Mouse (Mus musculus): ENCODE data around the gene C1galt1c1. TPM values are rescaled to one million over a fixed set of nuclear protein-coding genes. Genes with fewer than 3 reads are reported as not detected.

Gene C1galt1c1
- polyA plus RNA-seq, 1 experiment, result 27.8 TPM

DNA sequence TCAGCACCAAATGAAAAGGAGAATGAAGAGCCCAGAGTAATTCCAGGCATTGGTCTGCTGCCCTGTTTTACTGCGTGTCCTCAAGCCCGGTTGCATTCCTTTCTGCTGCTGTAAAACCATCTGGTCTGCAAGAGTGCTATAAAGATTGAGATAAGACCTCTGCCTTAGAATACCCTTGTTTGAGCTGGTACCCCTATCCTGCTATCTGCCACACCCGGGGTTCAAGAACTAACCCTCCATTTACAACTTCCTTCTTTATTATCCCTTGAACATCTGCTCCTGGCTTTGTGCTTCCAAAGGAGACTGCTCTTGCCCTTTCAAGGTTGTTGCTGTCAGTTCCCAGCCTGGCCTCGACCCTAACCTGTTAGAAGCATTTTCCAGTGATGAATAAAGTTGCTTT lies 6.5 kb upstream of the C1galt1c1 start:
- no peak overlapping the region for H3K27ac ChIP-seq (ENCODE audit: insufficient read depth, low read depth, low read length)
- no peak overlapping the region for H3K4me3 ChIP-seq (ENCODE audit: insufficient read depth, low read length)
- TF ChIP-seq CTCF (IDR thresholded peaks at IDR 0.05; ENCODE audit: low read depth, low read length) (no peak), POLR2A (IDR thresholded peaks at IDR 0.05; ENCODE audit: borderline replicate concordance, low read depth, low read length) (no peak)
- H3K4me1 ChIP-seq (ENCODE audit: control insufficient read depth, insufficient read depth, low read length), result peaks cover 4% of the 10 kb centered on the region; the same call in 1 of the 2 replicates

DNA sequence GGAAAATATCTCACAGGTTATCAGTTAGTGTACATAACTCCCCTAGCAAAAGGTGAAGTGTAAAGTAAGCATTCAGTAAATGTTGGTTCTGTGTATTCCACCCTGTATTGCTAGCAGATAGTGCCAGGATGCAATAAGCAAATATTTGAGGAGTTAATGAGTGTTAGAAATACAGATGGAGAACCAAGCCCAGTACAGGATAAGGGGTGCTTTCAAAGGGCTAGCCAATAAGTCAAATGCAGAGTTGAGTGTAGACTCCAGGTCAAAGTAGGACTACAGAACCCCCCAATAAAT lies 698 bp upstream of the C1galt1c1 start:
- H3K27ac ChIP-seq (ENCODE audit: insufficient read depth, low read depth, low read length), result no peak overlapping the region
- TF ChIP-seq CTCF (IDR thresholded peaks at IDR 0.05; ENCODE audit: low read depth, low read length) (no peak), POLR2A (IDR thresholded peaks at IDR 0.05; ENCODE audit: borderline replicate concordance, low read depth, low read length) (no peak)
- H3K4me1 ChIP-seq (ENCODE audit: control insufficient read depth, insufficient read depth, low read length), result peaks cover 3% of the 10 kb centered on the region
- H3K4me3 ChIP-seq (ENCODE audit: insufficient read depth, low read length), result peak overlapping the region; percentile 71

DNA sequence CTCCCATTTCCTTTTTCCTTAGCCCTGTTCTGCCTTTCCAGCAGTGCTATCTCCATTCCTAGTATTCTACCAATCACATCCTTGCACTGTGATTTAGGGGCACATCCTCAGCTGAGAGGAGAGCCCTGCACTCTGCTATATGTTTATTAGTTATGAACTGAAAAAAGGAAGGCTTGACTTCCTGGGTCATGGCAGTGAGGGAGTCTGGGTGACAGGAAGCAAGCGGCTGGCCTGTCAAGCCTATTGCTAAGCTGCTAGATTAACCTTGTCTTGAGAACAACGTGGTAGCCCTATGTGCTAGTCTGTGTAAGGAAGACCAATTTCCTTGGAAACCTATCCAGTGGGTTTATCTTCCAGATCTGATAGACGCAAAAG lies 33.9 kb downstream of the C1galt1c1 start:
- Histone ChIP-seq H3K27ac (ENCODE audit: insufficient read depth, low read depth, low read length) (peak overlapping the region; percentile 98), H3K4me1 (ENCODE audit: control insufficient read depth, insufficient read depth, low read length) (no peaks in the 10 kb centered on the region), H3K4me3 (ENCODE audit: insufficient read depth, low read length) (peak overlapping the region; percentile 77)
- no peak for TF ChIP-seq POLR2A (IDR thresholded peaks at IDR 0.05; ENCODE audit: borderline replicate concordance, low read depth, low read length)
- TF ChIP-seq CTCF (IDR thresholded peaks at IDR 0.05; ENCODE audit: low read depth, low read length), result no peak

DNA sequence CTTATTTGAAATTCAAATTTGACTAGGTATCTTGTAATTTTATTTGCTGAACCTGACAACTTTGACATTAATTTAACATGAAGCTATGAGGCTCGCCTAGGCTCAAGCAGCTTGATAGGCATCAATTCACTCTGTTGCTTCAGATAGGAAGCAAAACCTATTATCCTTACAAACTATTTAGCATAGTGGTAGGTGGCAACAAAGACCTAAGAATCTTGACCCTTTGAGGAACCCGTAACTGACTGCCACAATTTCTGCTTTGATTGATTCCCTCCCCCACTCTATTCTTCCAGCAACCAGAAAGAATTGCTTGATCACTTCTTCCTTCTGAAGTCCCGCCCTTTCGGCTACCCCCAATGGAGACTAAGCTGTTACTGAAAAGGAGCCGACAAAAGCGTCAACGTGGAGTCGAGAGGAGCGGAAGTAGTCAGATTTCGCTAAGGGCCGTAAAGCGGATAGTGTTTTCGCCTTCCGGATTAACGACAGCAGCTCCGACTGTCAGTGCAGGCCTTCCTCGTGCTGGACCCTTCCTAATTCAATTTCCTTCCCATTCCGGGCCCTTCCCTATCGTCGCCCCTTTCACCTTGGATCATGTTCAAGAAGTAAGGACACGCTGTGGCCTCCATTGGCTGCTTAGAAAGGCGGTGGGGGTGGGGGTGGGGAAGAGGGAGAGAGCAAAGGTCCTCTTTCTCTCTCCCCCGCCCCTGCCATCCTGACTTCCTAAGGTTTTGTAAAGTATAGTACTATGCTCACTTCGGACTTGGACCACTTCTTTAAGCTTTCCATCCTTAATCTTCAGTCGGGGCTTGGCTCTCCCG lies 34.5 kb downstream of the C1galt1c1 start, which contains the start of gene Mcts1:
TSS of gene Mcts1 (plus strand) at position 402 of the 818 bp plus-strand sequence.
- peak within 1 kb of the TSS; percentile 77 for H3K4me3 ChIP-seq (ENCODE audit: insufficient read depth, low read length)
- peak within 1 kb of the TSS; percentile 98 for H3K27ac ChIP-seq (ENCODE audit: insufficient read depth, low read depth, low read length)
- no peak for TF ChIP-seq CTCF (IDR thresholded peaks at IDR 0.05; ENCODE audit: low read depth, low read length)
- no peak for TF ChIP-seq POLR2A (IDR thresholded peaks at IDR 0.05; ENCODE audit: borderline replicate concordance, low read depth, low read length)
- H3K4me1 ChIP-seq (ENCODE audit: control insufficient read depth, insufficient read depth, low read length), result no peaks in the 10 kb centered on the region

DNA sequence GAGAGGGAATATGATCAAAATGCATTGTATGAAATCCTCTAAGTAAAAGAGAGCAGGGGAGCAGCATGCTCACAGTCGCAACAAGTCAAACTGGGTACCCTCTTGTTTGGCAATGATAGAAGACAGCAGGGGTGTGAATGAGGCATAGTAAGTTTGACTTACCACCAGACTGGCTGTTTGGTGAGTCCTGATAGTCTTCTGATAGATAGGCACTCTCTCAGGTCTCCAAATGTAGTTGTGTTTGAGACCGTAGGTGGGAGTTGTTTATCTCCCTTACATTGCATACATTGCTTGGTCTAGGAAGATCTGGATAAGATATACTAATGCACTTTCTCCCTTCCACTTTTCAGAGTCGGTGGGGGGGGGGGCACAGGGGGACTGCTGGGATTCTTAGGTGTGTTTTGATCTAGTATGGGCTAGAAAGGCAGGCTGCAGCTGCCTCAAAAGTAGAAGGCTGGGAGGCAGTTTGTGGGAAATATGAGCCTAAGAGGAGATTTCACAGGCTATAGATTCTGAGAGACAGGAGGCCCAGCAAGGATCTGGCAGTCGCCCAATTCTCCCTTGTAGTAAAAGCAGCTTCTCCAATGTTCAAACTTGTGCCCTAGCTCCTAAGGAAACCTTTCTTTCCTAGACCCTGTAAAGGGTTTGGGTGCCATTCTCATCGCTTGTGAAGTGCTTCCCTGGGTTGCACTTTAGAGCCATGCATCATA lies 41.6 kb downstream of the C1galt1c1 start:
- TF ChIP-seq CTCF (IDR thresholded peaks at IDR 0.05; ENCODE audit: low read depth, low read length) (no peak), POLR2A (IDR thresholded peaks at IDR 0.05; ENCODE audit: borderline replicate concordance, low read depth, low read length) (no peak)
- H3K4me3 ChIP-seq (ENCODE audit: insufficient read depth, low read length), result no peak overlapping the region
- H3K27ac ChIP-seq (ENCODE audit: insufficient read depth, low read depth, low read length), result no peak overlapping the region
- no peaks in the 10 kb centered on the region for H3K4me1 ChIP-seq (ENCODE audit: control insufficient read depth, insufficient read depth, low read length)

DNA sequence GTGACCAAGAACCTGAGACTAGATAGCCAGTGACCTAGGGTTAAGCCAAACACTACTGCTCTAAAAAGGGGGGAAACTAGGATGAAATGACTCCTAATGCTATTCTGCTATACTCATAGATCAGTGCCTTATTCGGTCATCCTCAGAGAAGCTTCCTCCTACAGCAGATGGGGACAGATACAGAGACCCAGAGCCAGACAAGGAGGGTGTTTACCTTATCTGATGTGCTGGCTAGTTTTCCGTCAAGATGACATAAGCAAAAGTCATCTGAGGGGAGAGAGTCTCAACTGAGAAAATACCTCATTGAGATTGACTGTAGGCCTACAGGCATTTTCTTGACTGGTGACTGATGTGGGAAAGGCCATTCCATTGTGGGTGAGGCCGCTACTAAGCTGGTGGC lies 43.1 kb downstream of the C1galt1c1 start:
- Histone ChIP-seq H3K4me3 (ENCODE audit: insufficient read depth, low read length) (no peak overlapping the region), H3K4me1 (ENCODE audit: control insufficient read depth, insufficient read depth, low read length) (no peaks in the 10 kb centered on the region), H3K27ac (ENCODE audit: insufficient read depth, low read depth, low read length) (no peak overlapping the region)
- no peak for TF ChIP-seq CTCF (IDR thresholded peaks at IDR 0.05; ENCODE audit: low read depth, low read length)
- no peak for TF ChIP-seq POLR2A (IDR thresholded peaks at IDR 0.05; ENCODE audit: borderline replicate concordance, low read depth, low read length)

DNA sequence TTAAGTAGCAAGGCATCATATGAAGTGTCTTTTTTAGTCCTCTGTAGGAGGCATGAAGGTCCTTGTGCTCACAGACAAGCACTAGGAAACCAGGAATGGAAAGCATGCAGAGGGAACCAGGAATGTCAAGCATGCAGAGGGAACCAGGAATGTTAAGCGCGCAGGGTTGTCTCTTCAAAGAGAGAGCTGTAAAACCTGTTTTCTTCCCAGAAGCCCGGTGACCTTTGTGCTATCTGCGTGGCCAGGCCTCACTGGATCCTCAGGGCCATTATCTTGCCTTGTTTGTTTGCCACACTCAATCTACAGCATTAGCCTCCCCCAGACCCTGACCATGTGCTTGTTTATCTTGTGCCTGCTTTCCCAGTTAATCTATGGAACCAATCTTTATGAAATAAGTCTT lies 45.1 kb downstream of the C1galt1c1 start:
- H3K4me1 ChIP-seq (ENCODE audit: control insufficient read depth, insufficient read depth, low read length), result peaks cover 2% of the 10 kb centered on the region
- no peak overlapping the region for H3K27ac ChIP-seq (ENCODE audit: insufficient read depth, low read depth, low read length)
- TF ChIP-seq CTCF (IDR thresholded peaks at IDR 0.05; ENCODE audit: low read depth, low read length), result no peak
- TF ChIP-seq POLR2A (IDR thresholded peaks at IDR 0.05; ENCODE audit: borderline replicate concordance, low read depth, low read length), result no peak
- no peak overlapping the region for H3K4me3 ChIP-seq (ENCODE audit: insufficient read depth, low read length)

DNA sequence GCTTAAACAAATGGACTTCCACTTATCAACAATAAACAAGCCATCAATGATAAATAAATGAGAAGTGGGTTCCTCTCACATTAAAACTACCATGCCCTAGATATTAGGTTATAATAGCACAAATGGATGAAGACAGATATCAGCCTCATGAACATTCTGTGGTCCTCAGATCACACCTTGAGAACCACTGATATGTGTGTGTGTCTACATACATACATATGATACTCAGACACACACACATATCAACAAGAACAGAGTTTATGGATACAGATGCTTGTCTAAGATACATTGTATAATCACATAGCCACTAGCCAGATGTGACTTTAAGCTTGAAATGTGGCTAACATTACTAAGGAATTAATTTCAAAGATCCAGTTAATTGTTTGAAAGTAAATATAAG lies 51.6 kb downstream of the C1galt1c1 start:
- Histone ChIP-seq H3K4me3 (ENCODE audit: insufficient read depth, low read length) (no peak overlapping the region), H3K4me1 (ENCODE audit: control insufficient read depth, insufficient read depth, low read length) (peaks cover 10% of the 10 kb centered on the region), H3K27ac (ENCODE audit: insufficient read depth, low read depth, low read length) (no peak overlapping the region)
- TF ChIP-seq POLR2A (IDR thresholded peaks at IDR 0.05; ENCODE audit: borderline replicate concordance, low read depth, low read length) (no peak), CTCF (IDR thresholded peaks at IDR 0.05; ENCODE audit: low read depth, low read length) (no peak)

DNA sequence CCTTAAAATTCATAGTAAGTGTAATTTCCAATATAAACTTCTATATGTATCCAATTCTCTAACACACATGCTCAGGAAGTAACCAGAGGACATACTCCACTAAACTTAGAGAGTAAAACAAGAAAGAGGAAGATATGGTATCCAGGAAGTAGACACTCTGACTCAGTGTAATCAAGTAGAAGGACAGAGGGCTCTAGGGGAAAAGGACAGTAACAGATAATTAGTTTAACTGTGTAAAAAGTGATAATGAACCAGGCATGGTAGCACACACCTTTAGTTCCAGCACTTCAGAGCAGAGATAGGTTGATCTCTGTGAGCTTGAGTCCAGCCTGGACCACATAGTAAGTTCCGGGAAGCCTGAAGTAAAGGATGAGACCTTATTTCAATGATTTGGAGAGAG lies 53.7 kb downstream of the C1galt1c1 start:
- Histone ChIP-seq H3K4me3 (ENCODE audit: insufficient read depth, low read length) (no peak overlapping the region), H3K4me1 (ENCODE audit: control insufficient read depth, insufficient read depth, low read length) (peaks cover 10% of the 10 kb centered on the region), H3K27ac (ENCODE audit: insufficient read depth, low read depth, low read length) (peak overlapping the region; percentile 72)
- TF ChIP-seq POLR2A (IDR thresholded peaks at IDR 0.05; ENCODE audit: borderline replicate concordance, low read depth, low read length) (no peak), CTCF (IDR thresholded peaks at IDR 0.05; ENCODE audit: low read depth, low read length) (no peak)

Other genes with a start within 250 kb of the C1galt1c1 start
- 673 and 727 TPM in 2 replicates for gene Lamp2, start 178.6 kb downstream of the C1galt1c1 start, polyA plus RNA-seq (2012; ENCODE audit: insufficient read depth, insufficient read length, missing spikeins)
- 23.6 and 23.9 TPM in 2 replicates for gene Cul4b, start 58.9 kb downstream of the C1galt1c1 start, polyA plus RNA-seq (2012; ENCODE audit: insufficient read depth, insufficient read length, missing spikeins)
- 119 and 149 TPM in 2 replicates for gene Mcts1, start 34.5 kb downstream of the C1galt1c1 start, polyA plus RNA-seq (2012; ENCODE audit: insufficient read depth, insufficient read length, missing spikeins)
- not detected in 2 replicates for gene 6030498E09Rik, start 137.6 kb upstream of the C1galt1c1 start, polyA plus RNA-seq (2012; ENCODE audit: insufficient read depth, insufficient read length, missing spikeins)